Mouse (Mus musculus) bone marrow macrophage, adult 2 months (primary cell): ENCODE data around the gene Numbl.

Experiments
- CTCF ChIP-seq: IDR thresholded peaks from 2 replicates; pipeline ENCODE4 v1.5.1; 2012; ENCODE audit warnings: low read depth, mild to moderate bottlenecking, low read length, moderate library complexity
- POLR2A ChIP-seq: IDR thresholded peaks from 2 replicates; pipeline ENCODE4 v1.6.1; 2012; ENCODE audit warnings: mild to moderate bottlenecking, low read depth, low read length, borderline replicate concordance

DNA sequence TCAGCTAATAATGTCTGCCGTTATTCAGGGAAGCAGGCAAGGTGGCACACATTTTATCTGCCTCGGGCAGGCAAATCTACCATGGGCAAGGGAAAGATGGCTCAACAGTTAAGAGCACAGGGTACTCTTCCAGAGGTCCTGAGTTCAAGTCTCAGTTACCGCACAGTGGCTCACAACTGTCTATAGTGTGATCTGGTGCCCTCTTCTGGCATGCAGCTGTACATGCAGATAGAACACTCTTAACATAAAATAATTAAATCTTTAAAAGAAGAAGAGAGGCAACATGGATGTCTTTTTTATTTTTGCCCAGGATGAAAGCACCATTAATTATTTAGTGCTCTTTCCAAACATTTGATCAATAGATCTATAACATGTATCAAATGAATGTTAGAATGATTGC lies 19.0 kb downstream of the Numbl start:
- TF ChIP-seq POLR2A (no peak), CTCF (0 out of 2 replicates have a peak, but pooled peaks have one; percentile 48)
